Mouse (Mus musculus) liver, adult 10 weeks (tissue): ENCODE data around the gene Rprd2. TPM values are rescaled to one million over a fixed set of nuclear protein-coding genes. Genes with fewer than 3 reads are reported as not detected.

Experiments
- polyA plus RNA-seq: library from polyadenylated mRNA; stranded (reverse); fragments of 350-450 nt; fragmentation: Illumina TruSeq; extraction: RNeasy Lipid Tissue Mini Kit (QIAGEN cat#74804); gene quantifications from one replicate; pipeline ENCODE4 v1.2.3, GENCODE M21; 2014; ENCODE audit warnings: low read depth, low replicate concordance

Gene Rprd2
- polyA plus RNA-seq, result 14.6 TPM

DNA sequence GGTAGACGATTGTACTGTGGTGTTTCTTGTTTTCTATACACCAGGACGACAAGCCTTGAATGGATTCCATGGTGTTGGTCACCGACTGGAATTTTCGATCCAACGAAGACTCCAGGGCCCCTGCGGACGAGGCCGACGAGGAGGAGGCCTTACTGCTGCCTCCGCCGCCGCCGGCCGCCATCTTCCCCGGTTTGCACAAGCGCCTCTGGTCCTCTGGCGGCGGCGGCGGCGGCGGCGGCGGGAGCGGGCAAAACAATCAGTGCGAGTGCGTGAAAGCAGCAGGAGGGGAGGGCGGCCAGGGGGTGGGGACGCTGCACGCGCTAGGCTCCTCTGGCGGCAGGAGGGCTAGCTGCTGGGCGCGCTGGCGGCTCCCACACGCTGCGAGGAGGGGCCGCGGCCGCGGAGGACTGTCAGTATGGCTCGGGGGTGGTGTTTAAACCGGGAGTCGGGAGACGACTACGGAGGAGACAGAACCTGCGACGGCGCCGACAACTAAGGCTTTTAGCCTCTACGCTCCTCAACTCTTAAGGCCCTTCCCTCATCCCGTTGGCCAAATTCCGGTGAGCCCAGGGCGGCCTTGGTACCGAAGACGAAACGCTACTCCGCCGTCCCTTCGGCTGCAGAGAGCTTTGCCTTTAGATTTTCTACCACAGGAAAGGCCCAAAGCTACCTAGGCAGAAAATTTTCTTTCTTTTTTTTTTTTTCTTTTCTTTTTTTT, at the start of gene Rprd2:
TSS of gene Rprd2 (minus strand) at position 293 of the 718 bp plus-strand sequence.

DNA sequence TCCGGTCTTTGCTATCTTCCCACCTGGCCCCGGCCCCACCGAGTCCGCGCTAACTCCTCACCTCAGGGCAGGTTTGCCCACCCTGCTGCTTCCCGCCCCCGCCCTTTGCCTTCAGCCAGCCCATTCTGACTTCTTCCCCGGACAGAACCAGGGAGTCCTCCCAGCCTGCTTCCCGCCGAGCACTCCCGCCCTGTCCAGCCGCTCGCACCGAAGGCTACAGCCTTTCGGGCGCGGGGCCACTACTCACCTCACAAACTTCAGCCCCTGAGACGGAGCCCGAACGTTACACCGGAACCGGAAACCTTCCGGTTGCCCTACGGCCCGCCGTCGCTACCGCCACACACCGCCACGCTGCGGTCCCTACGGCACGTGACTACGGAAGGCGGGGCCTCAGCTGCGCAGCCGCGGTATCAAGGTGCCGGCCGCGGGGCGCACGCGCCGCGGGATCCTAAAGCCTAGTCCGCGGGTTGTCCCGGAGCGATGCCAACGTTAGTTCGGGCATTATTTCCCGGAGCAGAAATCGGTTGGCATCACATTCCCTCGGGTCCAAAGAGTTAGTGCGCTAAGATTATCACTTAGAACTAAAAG, 36.9 kb upstream of the Rprd2 start, which contains the start of gene Prpf3:
TSS of gene Prpf3 (minus strand) at position 384 of the 588 bp plus-strand sequence.

DNA sequence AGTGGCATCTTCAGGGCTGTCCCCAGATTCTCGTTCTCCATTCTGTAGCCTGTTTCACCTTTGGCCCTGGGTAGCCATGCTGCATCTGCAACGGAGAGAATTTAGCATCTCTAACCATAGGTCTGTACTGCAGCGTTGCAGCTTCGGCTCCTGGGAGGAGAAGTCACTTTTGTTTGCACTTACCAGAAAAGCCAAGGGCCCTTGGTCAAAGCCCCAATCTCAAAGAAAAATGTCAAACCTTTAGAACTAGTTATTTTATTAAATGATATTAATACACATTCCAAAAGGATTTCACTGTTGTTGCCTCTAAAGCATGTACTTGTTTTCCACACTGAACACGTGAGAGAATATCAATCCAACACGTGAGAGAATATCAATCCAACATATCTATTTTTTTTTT, 58.6 kb downstream of the Rprd2 start, which contains the start of gene Tars2:
TSS of gene Tars2 (minus strand) at position 101 of the 400 bp plus-strand sequence.

DNA sequence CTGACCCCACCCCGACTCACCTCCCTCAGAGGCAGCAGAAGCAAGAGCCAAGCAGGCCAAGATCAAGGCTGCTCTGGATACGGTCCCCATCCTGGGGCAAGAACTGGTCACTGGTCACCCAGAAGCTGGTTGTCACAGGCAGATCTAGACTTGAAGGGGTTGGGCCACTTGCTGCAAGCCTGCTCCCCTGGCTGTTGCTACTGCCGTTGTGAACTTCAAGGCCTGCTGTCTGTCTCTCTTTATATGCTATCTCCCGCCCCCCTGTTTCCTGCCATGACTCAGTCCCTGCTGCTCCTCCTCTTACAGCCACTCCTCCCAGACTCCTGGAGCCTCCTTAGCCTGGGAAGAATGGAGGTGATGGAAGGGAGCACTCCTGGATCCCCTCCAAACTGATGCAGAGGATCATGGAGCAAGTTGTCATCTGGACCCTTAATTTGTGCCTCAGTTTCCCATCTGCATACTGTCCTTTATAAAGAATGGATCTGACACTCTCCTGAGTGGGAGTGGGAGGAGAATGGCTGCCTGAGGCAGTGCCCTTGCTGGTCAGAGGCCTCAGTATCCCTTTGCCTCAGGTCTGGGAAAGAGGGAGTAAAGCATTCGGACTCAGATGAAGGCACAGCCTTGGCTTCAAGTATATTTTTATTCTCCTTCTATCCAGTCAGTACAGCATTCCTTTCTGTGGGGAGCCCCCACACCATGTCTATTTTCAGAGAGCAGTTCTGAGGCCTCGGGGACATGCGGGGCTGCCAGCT, 79.1 kb downstream of the Rprd2 start, which contains the start of gene Ecm1:
TSS of gene Ecm1 (minus strand) at position 217 of the 752 bp plus-strand sequence.

Other genes with a start within 250 kb of the Rprd2 start
- 15.3 TPM for gene Golph3l, start 229.9 kb downstream of the Rprd2 start, polyA plus RNA-seq
- 25.0 TPM for gene Ensa, start 193.9 kb downstream of the Rprd2 start, polyA plus RNA-seq
- 113 TPM for gene Mcl1, start 160.1 kb downstream of the Rprd2 start, polyA plus RNA-seq
- gene Adamtsl4, start 130.9 kb downstream of the Rprd2 start, polyA plus RNA-seq, result 0.50 TPM
- gene Ecm1, start 79.3 kb downstream of the Rprd2 start, polyA plus RNA-seq, result 18.8 TPM
- gene Tars2, start 58.7 kb downstream of the Rprd2 start, polyA plus RNA-seq, result 10.8 TPM
- 12.8 TPM for gene Prpf3, start 37.0 kb upstream of the Rprd2 start, polyA plus RNA-seq
- 20.9 TPM for gene Mrps21, start 52.7 kb upstream of the Rprd2 start, polyA plus RNA-seq
- 0.77 TPM for gene Ciart, start 63.4 kb upstream of the Rprd2 start, polyA plus RNA-seq
- gene BC028528, start 73.1 kb upstream of the Rprd2 start, polyA plus RNA-seq, result 7.9 TPM
- gene Aph1a, start 75.1 kb upstream of the Rprd2 start, polyA plus RNA-seq, result 26.1 TPM
- 51.9 TPM for gene Car14, start 85.8 kb upstream of the Rprd2 start, polyA plus RNA-seq
- gene Anp32e, start 110.4 kb upstream of the Rprd2 start, polyA plus RNA-seq, result 28.9 TPM
- gene Plekho1, start 177.1 kb upstream of the Rprd2 start, polyA plus RNA-seq, result 1.3 TPM
- 18.5 TPM for gene Vps45, start 239.6 kb upstream of the Rprd2 start, polyA plus RNA-seq